Mouse (Mus musculus) frontal cortex, postnatal 36 days (tissue): Measurements from ENCODE around the gene Fam53b.
A peak's percentile ranks its signal among the peaks of the same experiment; 100 is the strongest.

Experiments used
- DNase-seq, 2 experiments: peaks; one replicate each; pipeline ENCODE4 v3.0.0; 2022; ENCODE audit warnings: low spot score in 2 of 2

Fam53b gene

GRCm38 (mm10) chr7:132811716-132812618 lies 1.7 kb downstream of the Fam53b start:
- DNase-seq = no peak

DNA sequence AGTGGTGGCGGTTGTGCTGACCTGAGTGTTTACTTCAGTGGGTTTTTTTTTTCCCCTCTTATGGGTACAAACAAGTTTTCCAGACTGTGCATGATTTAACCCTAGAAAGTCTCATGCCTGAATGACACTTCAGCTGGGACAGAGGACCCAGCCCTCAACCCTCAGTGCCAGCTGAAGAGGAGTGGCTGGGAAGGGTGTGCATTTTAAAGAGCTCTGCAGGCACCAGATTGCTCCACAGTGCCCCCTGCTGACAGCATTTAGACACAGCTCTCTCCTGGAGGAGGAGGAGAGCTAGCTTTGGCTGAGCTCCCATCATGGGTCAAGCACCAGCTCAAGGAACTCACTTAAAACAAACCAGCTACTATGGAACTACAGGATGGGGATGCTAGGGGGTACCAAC lies 2.8 kb downstream of the Fam53b start:
- peak; percentile 92 to 94 for DNase-seq

GRCm38 (mm10) chr7:132810368-132810767 lies 3.3 kb downstream of the Fam53b start:
- peak in 1 of 2 experiments; percentile 80 for DNase-seq

DNA sequence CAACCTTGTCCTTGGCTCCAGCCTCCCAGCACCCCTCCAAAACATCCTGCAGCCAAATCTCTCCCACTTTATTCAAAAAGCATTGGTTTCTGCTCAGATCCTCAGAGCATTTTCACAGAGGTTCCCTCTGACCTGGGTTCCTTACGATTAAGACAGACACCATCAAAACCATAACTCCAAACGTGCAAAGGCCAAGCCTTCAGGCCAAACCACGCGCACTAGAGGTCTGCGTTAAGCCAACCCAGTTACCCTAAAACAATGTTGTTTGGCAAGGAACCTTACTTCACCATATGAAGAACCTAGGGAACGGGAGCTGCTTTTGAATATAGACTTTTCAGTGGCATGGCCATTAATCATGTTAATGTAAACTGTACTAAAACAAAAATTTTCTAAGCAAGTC lies 4.0 kb downstream of the Fam53b start:
- no peak for DNase-seq

DNA sequence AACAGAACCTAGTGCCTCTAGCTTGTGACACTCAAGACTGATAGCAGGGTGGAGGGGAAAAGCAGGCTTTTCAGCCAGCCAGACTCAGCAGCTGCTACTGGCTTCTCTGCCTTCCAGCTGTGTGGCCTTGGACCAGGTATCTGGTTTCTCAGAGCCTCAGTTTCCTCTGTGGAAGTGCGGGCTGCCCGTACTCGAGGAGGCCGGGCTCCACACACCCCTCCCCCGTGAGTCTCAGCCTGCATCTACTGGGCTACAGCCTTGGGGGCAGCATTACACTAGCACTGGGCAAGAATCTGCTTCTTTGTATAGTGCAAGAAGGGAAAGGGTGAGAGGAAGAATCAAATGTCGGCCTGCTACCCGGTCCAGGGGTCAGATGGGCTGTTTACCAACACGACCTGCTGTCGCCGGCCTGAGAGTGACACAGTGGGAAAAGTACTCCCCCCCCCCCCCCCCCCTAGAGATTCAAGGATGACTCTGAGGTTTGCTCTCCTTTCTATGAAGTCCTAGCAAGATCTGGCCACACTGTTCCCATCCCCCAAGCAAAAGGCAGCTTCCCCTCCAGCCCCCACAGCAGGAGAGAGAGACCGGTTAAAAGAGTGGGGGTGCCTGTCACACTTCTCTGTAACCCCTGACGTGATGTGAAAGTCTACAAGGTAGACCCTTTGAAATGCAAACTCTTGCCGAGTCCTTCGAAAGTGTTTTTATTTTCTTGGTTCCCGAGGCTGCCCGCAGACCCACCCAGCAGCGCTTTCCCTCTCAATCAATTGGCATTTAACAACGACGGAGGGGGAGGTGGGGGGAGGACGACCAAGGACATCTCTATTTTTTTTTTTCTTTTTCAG lies 4.6 kb downstream of the Fam53b start:
- no peak for DNase-seq

- DNase-seq = no peak
These were observed 5.5 kb downstream of the Fam53b start for GRCm38 (mm10) chr7:132808051-132808796.

DNA sequence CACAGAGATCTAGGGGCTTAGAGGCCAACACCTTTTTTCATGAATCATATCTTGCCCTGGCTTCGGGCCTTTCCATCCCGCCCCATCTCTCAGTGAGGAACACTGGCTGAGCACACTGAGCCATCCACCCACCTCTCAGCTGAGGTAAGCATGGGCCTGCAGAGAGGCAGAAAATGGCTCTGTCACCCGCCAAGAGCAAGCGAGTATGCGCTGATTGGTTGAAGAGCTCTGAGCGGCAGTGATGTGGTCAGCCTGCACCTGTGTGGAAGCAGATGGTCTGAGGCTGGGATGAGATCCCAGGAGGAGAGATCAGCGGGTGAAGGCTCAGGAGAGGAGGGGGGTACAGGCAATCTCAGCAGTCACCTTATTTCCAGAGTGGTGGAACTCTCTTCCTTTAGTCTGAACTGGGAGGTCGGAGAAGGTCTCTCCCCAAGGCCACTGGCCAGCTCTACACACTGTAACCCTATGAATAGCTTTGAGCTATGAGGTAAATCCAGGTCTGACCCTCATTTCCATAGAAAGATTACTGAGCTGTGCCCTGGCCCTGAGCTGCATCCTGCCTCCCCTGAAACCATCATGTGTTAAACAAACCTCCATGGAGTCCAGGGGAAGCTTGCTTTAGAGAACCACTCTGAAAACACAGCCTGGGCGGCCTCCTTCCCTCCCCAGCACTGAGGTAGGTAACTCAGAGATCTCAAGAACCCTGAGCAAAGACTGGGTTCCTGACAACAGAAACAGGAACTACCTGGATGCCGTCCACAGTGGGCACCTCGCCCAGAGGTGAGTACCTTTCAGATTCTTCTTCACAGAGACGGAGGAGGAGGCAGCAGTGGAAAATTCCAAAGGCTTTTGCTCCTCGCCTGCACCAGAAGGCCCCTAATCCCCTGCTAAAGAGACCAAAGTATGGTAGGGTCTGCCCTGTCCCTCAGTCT lies 6.5 kb downstream of the Fam53b start:
- DNase-seq = no peak

GRCm38 (mm10) chr7:132806286-132806685 lies 7.4 kb downstream of the Fam53b start:
- no peak for DNase-seq

- no peak for DNase-seq
These were observed 8.7 kb downstream of the Fam53b start for GRCm38 (mm10) chr7:132804951-132805350.

GRCm38 (mm10) chr7:132804461-132804860 lies 9.2 kb downstream of the Fam53b start:
- no peak for DNase-seq

DNA sequence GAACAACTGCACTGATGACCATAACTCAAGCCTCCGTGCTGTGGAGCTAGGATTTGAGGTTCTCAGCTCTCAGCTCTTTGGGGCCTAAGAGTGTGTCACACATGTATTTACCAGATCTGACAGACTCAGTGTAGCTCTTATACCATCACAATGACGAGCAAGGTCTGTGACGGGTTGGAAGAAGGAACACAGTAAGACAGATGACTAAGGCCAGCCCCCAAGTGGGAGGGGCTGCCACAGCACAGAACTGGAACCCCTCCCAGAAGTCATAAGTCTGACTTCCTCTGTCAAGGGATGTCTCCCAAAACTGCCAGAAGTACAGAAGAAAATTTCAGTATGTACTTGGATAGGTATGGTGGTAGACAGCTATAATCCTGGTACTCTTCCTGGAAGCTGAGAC lies 9.7 kb downstream of the Fam53b start:
- no peak for DNase-seq

DNA sequence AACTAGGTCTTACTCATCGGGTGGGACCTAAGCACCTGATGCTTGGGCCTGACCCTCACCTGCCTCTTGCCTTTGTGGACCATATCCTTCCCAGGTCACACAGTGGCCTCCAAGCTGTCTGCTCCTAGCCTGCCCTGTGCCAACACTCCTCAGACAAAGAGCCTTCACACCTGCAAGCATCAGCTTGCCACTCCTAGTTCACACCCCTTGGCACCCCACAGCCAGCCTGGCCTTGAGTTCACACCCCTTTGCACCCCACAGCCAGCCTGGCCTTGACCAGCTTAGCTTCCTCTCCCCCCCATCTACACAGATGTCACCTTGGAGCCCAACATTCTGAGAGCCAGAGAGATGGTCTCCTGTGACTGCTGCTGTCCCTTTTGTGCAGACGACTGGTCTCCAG lies 10.3 kb downstream of the Fam53b start:
- no peak for DNase-seq

DNA sequence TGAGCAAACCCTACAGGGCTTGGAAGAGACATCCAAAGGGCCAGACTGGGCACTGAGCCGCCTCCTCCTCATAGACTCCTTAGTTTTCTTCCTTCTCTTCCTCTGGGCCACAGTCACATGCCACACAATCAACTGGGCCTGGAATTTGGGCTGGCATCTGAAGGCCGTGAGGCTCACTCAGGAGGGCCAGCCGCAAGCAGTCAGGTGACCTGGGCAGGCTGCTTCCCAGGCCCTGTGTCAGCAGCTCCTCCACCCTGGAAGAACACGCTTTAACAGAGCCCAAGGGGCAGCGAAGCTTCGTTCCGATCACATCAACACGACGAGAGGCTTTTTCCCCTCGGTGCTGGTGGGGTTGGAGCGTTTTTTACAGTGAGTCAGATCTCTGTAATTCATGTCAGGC lies 11.0 kb downstream of the Fam53b start:
- no peak for DNase-seq

GRCm38 (mm10) chr7:132802066-132802465 lies 11.6 kb downstream of the Fam53b start:
- no peak for DNase-seq

- DNase-seq = no peak
These were observed 12.2 kb downstream of the Fam53b start for GRCm38 (mm10) chr7:132801509-132801908.

GRCm38 (mm10) chr7:132800868-132801267 lies 12.8 kb downstream of the Fam53b start:
- no peak for DNase-seq

GRCm38 (mm10) chr7:132799119-132800016 lies 14.3 kb downstream of the Fam53b start:
- no peak for DNase-seq

- no peak for DNase-seq
These were observed 18.5 kb downstream of the Fam53b start for GRCm38 (mm10) chr7:132795141-132795540.

- DNase-seq = no peak
These were observed 20.2 kb downstream of the Fam53b start for GRCm38 (mm10) chr7:132793467-132793866.
